Mouse (Mus musculus) lung, embryonic 16.5 days (tissue): Measurements from ENCODE around the gene Bmp3. TPM values are rescaled to one million over a fixed set of nuclear protein-coding genes. Genes with fewer than 3 reads are reported as not detected.

ENCODE experiments used
- ATAC-seq: fragments of 200-750 bp; cut with Nextera tagmentation; 2 replicates; pipeline ENCODE4 v1.8.0; 2017; ENCODE audit warnings: low read depth, mild to moderate bottlenecking, moderate library complexity
- H3K27ac ChIP-seq: fragments of 300-500 bp; sonication (generic); 2 replicates; pipeline ENCODE4 v1.5.1; 2014; ENCODE audit warnings: mild to moderate bottlenecking, control low read depth, low read length
- H3K27me3 ChIP-seq: fragments of 300-500 bp; sonication (generic); 2 replicates; pipeline ENCODE4 v1.6.1; 2014; ENCODE audit warnings: low read depth, low read length, mixed read lengths; ENCODE audit not compliant: control insufficient read depth, insufficient read depth
- H3K36me3 ChIP-seq: fragments of 300-500 bp; sonication (generic); 2 replicates; pipeline ENCODE4 v1.6.1; 2014; ENCODE audit warnings: low read length; ENCODE audit not compliant: control insufficient read depth, insufficient read depth
- H3K4me1 ChIP-seq: fragments of 300-500 bp; sonication (generic); replicated peaks from 2 replicates; pipeline ENCODE4 v1.6.1; 2014; ENCODE audit warnings: low read length, mixed read lengths; ENCODE audit not compliant: control insufficient read depth, insufficient read depth
- H3K4me2 ChIP-seq: fragments of 300-500 bp; sonication (generic); 2 replicates; pipeline ENCODE4 v1.6.1; 2014; ENCODE audit warnings: low read depth, low read length, control low read depth
- H3K4me3 ChIP-seq: fragments of 300-500 bp; sonication (generic); 2 replicates; pipeline ENCODE4 v1.5.1; 2014; ENCODE audit warnings: mild to moderate bottlenecking, low read length, control low read depth
- H3K9ac ChIP-seq: fragments of 300-500 bp; sonication (generic); 2 replicates; pipeline ENCODE4 v1.6.1; 2014; ENCODE audit warnings: low read length, control low read depth
- H3K9me3 ChIP-seq: fragments of 300-500 bp; sonication (generic); 2 replicates; pipeline ENCODE4 v1.6.1; 2016; ENCODE audit warnings: low read length; ENCODE audit not compliant: control insufficient read depth
- WGBS: fragments of 180-500 bp; shearing (Covaris S2); extraction: QIAGEN DNeasy Blood & Tissue Kit; methylation state at CpG from one replicate; pipeline ENCODE4 v1.1.7; 2014; 5-methylcytosine and 5-hydroxymethylcytosine counted together
- polyA plus RNA-seq: library from polyadenylated mRNA; unstranded; fragments of >200 nt; fragmentation: Nextera tagmentation; extraction: Ambion mirVana; gene quantifications from 2 replicates; pipeline ENCODE4 v1.2.1, GENCODE M21; 2015

Gene Bmp3
- polyA plus RNA-seq, 1 experiment from 2014 or later: 7.3 TPM

- no peak overlapping the region for H3K4me2 ChIP-seq
- WGBS: 83% methylated on average over 7 of the region's 7 CpGs
- no peaks in the 10 kb centered on the region for H3K9me3 ChIP-seq
- H3K36me3 ChIP-seq: no peaks in the 10 kb centered on the region
- H3K4me1 ChIP-seq: peaks cover 8% of the 10 kb centered on the region
- H3K27ac ChIP-seq: no peak overlapping the region
- no peak overlapping the region for H3K9ac ChIP-seq
- ATAC-seq: no peak
- H3K4me3 ChIP-seq: no peak overlapping the region
- no peaks in the 10 kb centered on the region for H3K27me3 ChIP-seq
These were observed 11.5 kb upstream of the Bmp3 start for GRCm38 (mm10) chr5:98842600-98843310.

DNA sequence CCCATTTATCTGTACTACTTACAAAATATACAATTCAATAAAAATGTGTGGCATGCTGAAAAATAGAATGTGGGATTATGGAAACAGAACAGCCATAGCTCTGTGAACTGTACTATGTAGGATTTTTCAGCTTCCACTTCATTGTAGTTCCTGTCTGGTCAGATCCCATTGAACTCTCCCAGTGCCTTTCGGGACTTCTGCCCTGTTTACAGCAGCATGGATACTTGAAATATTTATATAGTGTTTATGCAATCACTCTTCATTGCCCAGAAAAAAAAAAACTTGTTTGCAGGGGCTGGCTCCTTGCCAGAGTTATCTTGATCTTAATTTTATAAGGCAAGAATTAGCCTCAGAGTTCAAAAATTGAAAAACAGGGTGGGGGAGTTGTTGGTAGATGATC, 9.6 kb upstream of the Bmp3 start:
- Histone ChIP-seq H3K4me3 (no peak overlapping the region), H3K36me3 (no peaks in the 10 kb centered on the region), H3K9me3 (no peaks in the 10 kb centered on the region), H3K4me2 (no peak overlapping the region), H3K9ac (no peak overlapping the region), H3K4me1 (peaks cover 8% of the 10 kb centered on the region), H3K27me3 (no peaks in the 10 kb centered on the region), H3K27ac (0 out of 2 replicates have a peak overlapping the region, but pooled peaks have one; percentile 66)
- WGBS: 13% methylated on average over 1 of the region's 1 CpGs
- ATAC-seq: peak; percentile 92

DNA sequence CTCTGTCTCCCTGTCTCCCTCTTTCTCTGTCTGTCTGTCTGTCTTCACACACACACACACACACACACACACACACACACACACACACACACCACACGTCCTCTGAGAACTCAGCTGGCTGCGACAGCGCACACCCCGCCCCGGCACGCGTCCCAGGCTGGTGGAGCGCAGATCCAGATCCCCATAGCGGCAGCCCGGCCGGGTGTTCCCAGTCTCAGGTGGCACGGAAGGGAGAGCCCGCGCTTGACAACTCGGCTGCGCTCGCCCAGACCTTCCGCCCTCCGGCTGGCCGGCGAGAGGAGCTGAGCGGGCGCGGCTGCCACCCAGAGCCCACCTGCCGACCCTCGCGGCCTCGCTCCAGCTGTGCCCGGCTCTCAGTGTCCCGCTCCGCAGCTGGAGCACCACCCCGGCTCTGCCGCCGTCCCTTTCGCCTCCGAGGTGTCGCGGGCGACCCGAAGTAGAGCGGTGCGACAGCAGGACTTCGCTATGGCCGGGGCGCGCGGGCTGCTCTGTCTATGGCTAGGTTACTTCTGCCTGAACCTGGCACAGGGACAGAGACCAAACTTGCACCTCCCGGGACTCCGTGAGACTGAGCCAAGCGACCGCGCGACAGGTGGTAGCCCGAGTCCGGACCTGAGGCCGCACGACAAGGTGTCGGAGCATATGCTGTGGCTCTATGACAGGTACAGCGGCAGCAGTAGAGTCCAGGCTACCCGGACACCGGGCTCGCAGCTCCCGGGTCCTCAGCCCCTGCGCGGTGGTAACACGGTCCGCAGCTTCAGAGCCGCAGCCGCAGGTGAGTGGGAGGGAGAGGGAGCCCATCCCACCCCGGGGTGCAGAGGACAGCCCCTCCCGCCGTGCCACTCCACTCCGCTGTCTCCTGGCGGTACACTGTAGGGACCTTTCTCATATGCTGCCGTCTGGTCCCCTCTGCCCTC, 681 bp downstream of the Bmp3 start:
- ATAC-seq: peak; percentile 86
- Histone ChIP-seq H3K27ac (peak overlapping the region; percentile 16), H3K9ac (peak overlapping the region; percentile 73), H3K4me3 (peak overlapping the region; percentile 70), H3K4me1 (peaks cover 2% of the 10 kb centered on the region; the same call in 1 of the 2 replicates), H3K4me2 (peak overlapping the region; percentile 94), H3K36me3 (no peaks in the 10 kb centered on the region), H3K9me3 (no peaks in the 10 kb centered on the region), H3K27me3 (peaks cover 21% of the 10 kb centered on the region)
- WGBS: under 1% methylated on average over 72 of the region's 75 CpGs

- Histone ChIP-seq H3K27ac (0 out of 2 replicates have a peak overlapping the region, but pooled peaks have one; percentile 27), H3K4me1 (peaks cover 2% of the 10 kb centered on the region; the same call in 1 of the 2 replicates), H3K9ac (peak overlapping the region; percentile 73), H3K36me3 (no peaks in the 10 kb centered on the region), H3K4me2 (peak overlapping the region; percentile 94), H3K27me3 (peaks cover 21% of the 10 kb centered on the region), H3K4me3 (peak overlapping the region; percentile 70), H3K9me3 (no peaks in the 10 kb centered on the region)
- 4% methylated on average over 12 of the region's 12 CpGs for WGBS
- ATAC-seq: no peak
These were observed 1.5 kb downstream of the Bmp3 start for GRCm38 (mm10) chr5:98855741-98856140.

DNA sequence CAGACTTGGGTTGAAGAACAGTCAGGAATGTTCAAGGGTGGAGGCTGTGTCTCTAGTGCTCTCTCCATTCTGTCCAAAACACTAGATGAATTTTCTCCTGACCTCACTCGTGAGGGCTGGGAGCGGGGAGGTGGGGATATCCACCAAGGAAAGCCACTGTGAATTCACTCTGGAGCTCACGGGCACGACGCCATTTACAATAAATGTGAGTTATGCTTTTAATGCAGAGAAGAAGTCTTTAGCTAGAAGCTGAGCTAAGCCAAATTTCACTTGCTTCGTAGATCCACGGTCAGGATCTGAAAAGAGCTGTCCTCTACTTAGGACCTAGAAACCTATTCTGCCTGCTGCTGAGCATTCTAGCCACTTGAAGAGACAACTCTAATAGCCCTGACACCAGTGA, 2.1 kb downstream of the Bmp3 start:
- peaks cover 21% of the 10 kb centered on the region for H3K27me3 ChIP-seq
- no peaks in the 10 kb centered on the region for H3K9me3 ChIP-seq
- peak overlapping the region; percentile 70 for H3K4me3 ChIP-seq
- peak overlapping the region; percentile 94 for H3K4me2 ChIP-seq
- H3K27ac ChIP-seq: no peak overlapping the region
- ATAC-seq: no peak
- H3K9ac ChIP-seq: 0 out of 2 replicates have a peak overlapping the region, but pooled peaks have one; percentile 18
- 18% methylated on average over 7 of the region's 7 CpGs for WGBS
- H3K36me3 ChIP-seq: no peaks in the 10 kb centered on the region
- H3K4me1 ChIP-seq: peaks cover 2% of the 10 kb centered on the region; the same call in 1 of the 2 replicates

DNA sequence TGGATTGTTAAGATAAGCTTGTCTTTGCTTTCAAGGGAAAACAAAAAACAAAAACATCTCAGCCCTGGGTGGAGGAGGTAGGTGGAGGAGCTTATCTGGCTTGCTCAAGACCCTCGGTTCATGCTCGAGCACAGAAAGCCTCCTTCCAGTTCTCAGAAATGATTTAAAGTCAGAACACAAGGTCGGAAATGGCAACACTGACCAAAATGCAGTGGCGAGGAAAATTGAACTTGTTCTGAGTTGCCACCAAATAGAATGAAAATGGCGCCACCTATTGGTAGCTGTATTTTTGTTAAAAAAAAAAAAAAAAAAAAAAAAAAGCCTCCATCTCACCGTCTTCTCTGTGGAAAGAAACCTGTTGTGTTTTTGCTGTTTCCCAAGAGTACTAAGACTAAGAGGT, 9.7 kb downstream of the Bmp3 start:
- H3K4me2 ChIP-seq: peak overlapping the region; percentile 40; the same call in 1 of the 2 replicates
- H3K27ac ChIP-seq: no peak overlapping the region
- no peak overlapping the region for H3K4me3 ChIP-seq
- 1% methylated on average over 6 of the region's 6 CpGs for WGBS
- peaks cover 6% of the 10 kb centered on the region for H3K4me1 ChIP-seq
- H3K9ac ChIP-seq: 0 out of 2 replicates have a peak overlapping the region, but pooled peaks have one; percentile 39
- no peaks in the 10 kb centered on the region for H3K9me3 ChIP-seq
- no peaks in the 10 kb centered on the region for H3K27me3 ChIP-seq
- ATAC-seq: peak; percentile 38; the same call in 1 of the 2 replicates
- H3K36me3 ChIP-seq: no peaks in the 10 kb centered on the region

DNA sequence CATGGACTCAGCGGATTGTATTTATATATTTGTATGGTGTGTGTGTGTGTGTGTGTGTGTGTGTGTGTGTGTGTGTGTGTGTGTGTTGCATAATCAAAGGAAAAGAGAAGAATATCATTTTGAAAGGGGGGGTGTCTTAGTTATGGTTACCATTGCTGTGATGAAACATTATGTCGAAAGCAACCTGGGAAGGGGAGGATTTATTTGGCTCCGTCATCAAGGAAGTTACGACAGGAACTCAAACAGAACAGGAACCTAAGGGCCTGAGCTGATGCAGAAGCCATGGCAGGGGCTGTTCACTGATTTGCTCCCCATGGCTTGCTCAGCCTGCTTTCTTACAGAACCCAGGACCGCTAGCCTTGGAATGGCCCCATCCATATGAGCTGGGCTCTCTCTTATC, 10.9 kb downstream of the Bmp3 start:
- WGBS: 86% methylated on average over 5 of the region's 5 CpGs
- Histone ChIP-seq H3K4me3 (no peak overlapping the region), H3K36me3 (no peaks in the 10 kb centered on the region), H3K4me1 (peaks cover 6% of the 10 kb centered on the region), H3K9ac (no peak overlapping the region), H3K9me3 (no peaks in the 10 kb centered on the region), H3K27ac (no peak overlapping the region), H3K4me2 (no peak overlapping the region), H3K27me3 (no peaks in the 10 kb centered on the region)
- ATAC-seq: no peak

DNA sequence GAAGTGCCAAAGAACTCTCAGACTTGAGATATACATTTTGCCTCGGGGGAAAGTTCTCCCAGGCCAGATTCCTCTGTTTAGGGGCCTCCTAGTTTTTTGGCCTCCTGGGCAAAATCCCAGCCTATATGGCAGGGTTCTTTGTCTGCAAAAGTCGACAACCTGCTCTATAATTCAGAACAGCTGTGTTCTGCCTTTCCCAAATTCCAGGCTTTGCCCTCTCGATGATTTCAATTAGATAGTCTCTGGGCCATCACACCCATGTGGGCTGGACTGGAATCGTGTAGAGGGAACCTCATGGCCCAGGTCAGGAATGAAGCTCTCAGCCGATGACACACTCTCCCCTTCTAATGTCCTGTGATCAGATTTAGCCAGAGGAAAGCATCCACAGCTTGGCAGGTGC, 21.8 kb downstream of the Bmp3 start:
- no peaks in the 10 kb centered on the region for H3K9me3 ChIP-seq
- no peak for ATAC-seq

DNA sequence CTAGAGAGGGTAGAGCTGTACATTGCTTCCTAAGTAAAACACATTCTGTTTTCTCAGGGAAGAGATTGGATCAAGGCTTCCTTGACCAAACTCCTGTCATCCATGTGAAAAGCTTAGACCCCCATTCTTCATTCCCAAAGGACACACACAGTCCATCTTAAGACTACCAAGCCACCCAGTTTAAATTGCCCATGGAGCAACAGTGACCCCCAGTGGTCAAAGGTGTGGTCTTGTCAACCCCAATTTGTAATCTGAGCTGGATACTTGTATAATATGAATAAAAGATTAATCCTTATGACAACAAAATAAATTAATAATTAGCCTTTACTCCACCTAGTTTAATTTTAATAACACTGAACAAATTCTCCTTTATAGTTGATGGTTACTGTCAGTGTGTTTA, 24.7 kb downstream of the Bmp3 start:
- Histone ChIP-seq H3K27ac (no peak overlapping the region), H3K9ac (no peak overlapping the region), H3K4me3 (no peak overlapping the region), H3K27me3 (no peaks in the 10 kb centered on the region), H3K9me3 (no peaks in the 10 kb centered on the region), H3K4me2 (no peak overlapping the region), H3K4me1 (no peaks in the 10 kb centered on the region), H3K36me3 (no peaks in the 10 kb centered on the region)
- ATAC-seq: no peak

More for the DNA sequence above, 21.8 kb downstream of the Bmp3 start:
- H3K27me3 ChIP-seq: no peaks in the 10 kb centered on the region
- H3K4me1 ChIP-seq: no peaks in the 10 kb centered on the region
- WGBS: 51% methylated on average over 5 of the region's 5 CpGs
- H3K4me3 ChIP-seq: no peak overlapping the region
- H3K9ac ChIP-seq: no peak overlapping the region
- H3K4me2 ChIP-seq: no peak overlapping the region
- H3K36me3 ChIP-seq: no peaks in the 10 kb centered on the region
- H3K27ac ChIP-seq: no peak overlapping the region
